Mouse (Mus musculus) left cerebral cortex, adult 2 months (tissue): ENCODE data around the gene Epha10. TPM values are rescaled to one million over a fixed set of nuclear protein-coding genes. Genes with fewer than 3 reads are reported as not detected.
A peak's percentile ranks its signal among the peaks of the same experiment; 100 is the strongest.

Source experiments
- DNase-seq, 2 experiments: peaks; one replicate each; pipeline ENCODE4 v3.0.0; 2021 to 2022; ENCODE audit warnings: low spot score in 2 of 2, mixed read lengths in 1 of 2; ENCODE audit errors: extremely low spot score in 1 of 2
- H3K27ac ChIP-seq: fragments of 200-600 bp; 2 replicates; pipeline ENCODE4 v1.8.1; 2022
- H3K4me3 ChIP-seq: fragments of 200-600 bp; 2 replicates; pipeline ENCODE4 v1.8.1; 2022
- CTCF ChIP-seq: fragments of 200-600 bp; IDR thresholded peaks from 2 replicates; pipeline ENCODE4 v1.8.1; 2022; ENCODE audit warnings: antibody characterized with exemption, mild to moderate bottlenecking, moderate library complexity
- intact Hi-C: fragments of 180-260 bp; cut with DNase I; formaldehyde crosslinking; loops from one replicate; pipeline ENCODE4 v1.15.1; 2025
- long read RNA-seq, 2 experiments: library from polyadenylated mRNA; stranded (forward); transcript quantifications; one replicate each; pipeline ENCODE4 v2.0.0; 2021; ENCODE audit warnings: borderline mapping rate in 2 of 2
- total RNA-seq, 2 experiments: library from RNA; stranded (reverse); gene quantifications; 2 replicates each; pipeline ENCODE4 v1.2.3; 2021

Epha10 gene
- total RNA-seq = 10 to 100 TPM; 60.5 to 69.6 TPM
- long read RNA-seq, experiment 1, full-length matches to known transcripts = 6 of 106 reads
- long read RNA-seq, experiment 1, partial matches to known transcripts = 33 of 106 reads
- long read RNA-seq, experiment 1, other reads (novel, unspliced or antisense) = 67 of 106 reads
- long read RNA-seq, experiment 2, full-length matches to known transcripts = 1 of 78 reads
- long read RNA-seq, experiment 2, partial matches to known transcripts = 32 of 78 reads
- long read RNA-seq, experiment 2, other reads (novel, unspliced or antisense) = 45 of 78 reads

DNA sequence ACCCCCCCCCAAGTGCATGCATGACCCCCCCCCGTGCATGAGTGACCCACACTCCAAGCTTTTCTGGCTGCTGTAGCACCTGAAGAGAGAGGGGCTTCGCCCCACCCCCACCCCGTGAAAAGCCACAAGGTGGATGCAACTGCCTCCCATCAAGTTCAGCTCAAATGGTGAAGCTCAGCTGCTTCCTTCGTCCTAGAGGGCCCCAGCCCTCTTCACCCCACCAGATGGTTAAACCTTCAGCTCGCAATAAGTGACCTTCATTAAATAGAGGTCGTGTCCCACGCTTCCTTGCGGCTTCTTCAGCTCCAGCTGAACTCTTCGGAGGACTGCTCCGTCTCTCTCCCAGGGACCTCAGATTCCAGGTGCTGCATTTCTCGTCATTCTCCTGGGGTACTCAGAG lies at the start of gene Epha10:
Gene Epha10 (plus strand): TSS at position 301 of the 400 bp plus-strand sequence.
- DNase-seq = no peak
- intact Hi-C loops = no loop called here
- TF ChIP-seq CTCF = no peak
- H3K27ac ChIP-seq = peak within 1 kb of the TSS; percentile 69
- peak within 1 kb of the TSS; percentile 73 for H3K4me3 ChIP-seq

DNA sequence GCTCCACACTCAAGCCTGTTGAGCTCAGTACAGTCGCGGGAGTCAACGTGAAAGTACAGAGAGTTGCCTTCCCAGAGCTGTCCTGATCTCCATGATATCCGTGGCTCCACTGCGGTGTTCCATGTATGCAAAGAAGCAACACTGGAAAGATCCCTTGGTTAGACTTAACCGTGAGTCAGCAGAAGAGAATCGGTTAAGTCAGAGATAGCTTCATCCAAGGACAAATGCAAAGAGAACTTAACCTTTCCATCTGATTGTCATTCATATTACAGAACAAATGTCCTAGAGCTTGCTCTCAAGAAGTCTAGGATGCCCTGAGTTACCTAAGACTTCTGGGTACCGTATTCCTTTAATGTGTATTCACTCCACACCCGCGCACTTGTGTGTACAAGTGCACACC lies 47.9 kb upstream of the Epha10 start:
- TF ChIP-seq CTCF = no peak
- DNase-seq = no peak
- H3K27ac ChIP-seq = no peak overlapping the region
- H3K4me3 ChIP-seq = no peak overlapping the region
- intact Hi-C loops = no loop called here

DNA sequence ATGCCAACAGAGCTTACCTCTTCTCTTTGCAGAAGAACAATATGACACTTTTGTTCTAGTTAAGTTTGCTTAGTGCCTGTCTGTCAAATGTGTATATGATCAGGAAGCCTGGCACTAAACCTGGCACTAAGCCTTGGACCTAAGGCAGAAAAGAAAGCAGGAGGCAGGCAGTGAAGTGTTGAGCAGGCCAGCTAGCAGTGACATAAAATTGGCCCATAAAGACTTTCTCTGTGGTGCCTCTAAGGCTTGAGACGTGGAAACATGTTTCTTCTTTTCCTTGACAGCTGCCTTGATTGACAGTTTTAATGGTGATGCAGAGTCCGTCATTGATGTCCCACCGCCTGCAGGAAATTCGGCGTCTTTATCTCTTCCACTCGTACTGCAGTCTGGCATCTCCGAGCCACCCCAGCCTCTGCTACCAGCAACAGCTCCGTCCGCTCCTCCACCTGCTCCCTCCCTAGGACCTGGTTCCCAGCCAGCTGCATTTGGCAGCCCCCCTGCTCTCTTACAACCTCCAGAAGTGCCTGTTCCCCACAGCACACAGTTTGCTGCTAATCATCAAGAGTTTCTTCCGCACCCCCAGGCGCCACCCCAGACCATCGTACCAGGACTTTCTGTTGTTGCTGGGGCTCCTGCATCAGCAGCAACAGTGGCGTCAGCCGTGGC lies 42.5 kb upstream of the Epha10 start:
- H3K4me3 ChIP-seq = no peak overlapping the region
- TF ChIP-seq CTCF = no peak
- intact Hi-C loops = no loop called here
- no peak for DNase-seq
- no peak overlapping the region for H3K27ac ChIP-seq

DNA sequence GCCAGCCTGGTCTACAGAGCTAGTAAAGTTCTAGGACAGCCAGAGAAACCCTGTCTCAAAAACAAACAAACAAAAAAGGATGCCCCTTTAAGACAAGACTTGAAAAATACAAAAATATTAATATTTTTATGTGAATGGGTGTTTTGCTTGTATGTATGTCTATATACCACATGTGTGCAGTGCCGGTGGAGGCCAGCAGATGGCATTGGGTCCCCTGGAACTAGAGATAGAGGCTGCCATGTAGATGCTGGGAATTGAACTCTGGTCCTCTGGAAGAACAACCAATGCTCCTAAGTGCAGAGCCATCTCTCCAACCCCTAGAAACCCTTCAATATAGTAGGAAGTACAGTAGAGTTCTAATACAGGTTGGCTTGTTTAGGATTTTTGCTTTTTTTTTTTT lies 39.7 kb upstream of the Epha10 start:
- no peak for DNase-seq
- peak; percentile 16 for TF ChIP-seq CTCF
- intact Hi-C loops = loop anchor here (1.0 kb wide), 1 partner anchor 25 kb away; no protein-coding TSS in a partner anchor
- Histone ChIP-seq H3K4me3 (no peak overlapping the region), H3K27ac (no peak overlapping the region)

DNA sequence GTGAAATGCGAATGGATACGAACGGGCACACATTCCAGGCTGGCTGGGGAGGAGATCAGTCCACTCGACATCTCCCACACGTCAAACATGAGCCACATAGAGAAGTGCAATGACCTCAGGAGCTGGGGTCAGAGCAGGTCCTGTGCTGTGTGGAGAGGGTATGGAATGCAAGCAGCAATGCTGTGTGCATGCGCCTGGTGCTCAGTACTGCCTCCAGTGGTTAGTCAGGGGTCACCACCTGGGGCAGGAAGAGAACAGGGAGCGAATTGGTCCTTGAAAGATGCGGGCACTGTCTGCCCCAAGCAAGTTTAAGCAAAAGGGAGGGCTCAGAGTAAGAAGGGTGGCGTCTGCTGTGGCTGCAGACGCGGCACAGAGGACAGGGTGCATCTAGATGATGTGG lies 37.2 kb upstream of the Epha10 start:
- intact Hi-C loops = no loop called here
- peak; percentile 71 for TF ChIP-seq CTCF
- no peak for DNase-seq
- no peak overlapping the region for H3K4me3 ChIP-seq
- no peak overlapping the region for H3K27ac ChIP-seq

DNA sequence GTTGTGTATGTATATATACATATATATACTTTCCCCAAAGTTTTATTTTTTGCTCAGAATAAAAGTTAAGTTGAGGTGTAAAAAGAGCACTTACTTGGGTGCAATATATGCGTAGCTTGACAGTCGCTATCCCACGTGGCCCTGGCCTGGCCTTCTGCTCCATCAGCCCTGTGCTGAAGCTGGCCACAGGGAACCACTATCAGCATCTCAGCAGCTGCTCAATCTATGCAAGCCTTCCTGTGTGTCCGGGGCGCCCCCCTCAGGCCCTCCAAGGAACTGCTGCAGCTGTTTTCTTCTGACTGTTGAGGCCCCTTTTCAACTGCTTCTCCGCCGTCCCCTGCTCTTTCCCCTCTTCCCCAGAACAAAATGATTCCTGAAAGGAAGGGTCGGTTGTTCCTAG lies 33.1 kb upstream of the Epha10 start:
- H3K27ac ChIP-seq = peak overlapping the region; percentile 10
- peak; percentile 83 for DNase-seq
- peak; percentile 99 for TF ChIP-seq CTCF
- intact Hi-C loops = loop anchor here (1.0 kb wide), 1 partner anchor 45 kb away; the partner anchor contains the start of gene Mtf1
- H3K4me3 ChIP-seq = no peak overlapping the region

DNA sequence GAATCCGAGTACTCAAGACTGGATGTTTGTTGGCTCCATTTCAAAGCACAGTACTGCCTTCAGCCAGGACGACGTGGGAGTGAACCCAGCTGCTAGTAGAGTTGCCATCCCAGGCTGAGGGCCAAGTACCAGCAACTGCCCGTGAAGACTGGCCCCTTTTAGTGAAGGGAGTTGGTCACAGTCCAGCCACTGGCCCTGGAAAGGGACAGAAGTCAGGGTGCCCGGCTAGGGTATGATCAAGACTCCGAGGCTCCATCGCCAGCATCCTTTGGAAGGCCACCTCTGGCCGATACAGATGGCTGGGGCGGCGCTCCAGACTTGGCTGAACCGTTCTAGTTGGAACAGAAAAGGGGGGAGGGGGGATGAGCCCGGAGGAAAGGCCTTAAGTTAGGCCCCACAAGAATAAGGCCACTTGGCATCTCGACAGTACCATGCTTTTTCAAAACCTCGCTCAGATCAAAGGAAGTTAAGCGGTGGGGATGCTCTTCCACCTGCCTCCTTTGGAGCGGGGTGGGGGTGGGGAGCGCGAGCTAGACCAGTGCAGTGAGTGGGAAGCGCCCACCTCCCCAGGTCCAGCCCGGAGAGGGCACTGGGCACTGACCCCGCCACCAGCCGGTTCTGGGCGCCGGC lies 31.0 kb upstream of the Epha10 start:
- TF ChIP-seq CTCF = no peak
- intact Hi-C loops = loop anchor here (1.0 kb wide), 1 partner anchor 13 kb away; the partner anchor contains the start of gene Maneal
- peak overlapping the region; percentile 72 for H3K4me3 ChIP-seq
- peak; percentile 63 to 68 for DNase-seq
- H3K27ac ChIP-seq = peak overlapping the region; percentile 99

DNA sequence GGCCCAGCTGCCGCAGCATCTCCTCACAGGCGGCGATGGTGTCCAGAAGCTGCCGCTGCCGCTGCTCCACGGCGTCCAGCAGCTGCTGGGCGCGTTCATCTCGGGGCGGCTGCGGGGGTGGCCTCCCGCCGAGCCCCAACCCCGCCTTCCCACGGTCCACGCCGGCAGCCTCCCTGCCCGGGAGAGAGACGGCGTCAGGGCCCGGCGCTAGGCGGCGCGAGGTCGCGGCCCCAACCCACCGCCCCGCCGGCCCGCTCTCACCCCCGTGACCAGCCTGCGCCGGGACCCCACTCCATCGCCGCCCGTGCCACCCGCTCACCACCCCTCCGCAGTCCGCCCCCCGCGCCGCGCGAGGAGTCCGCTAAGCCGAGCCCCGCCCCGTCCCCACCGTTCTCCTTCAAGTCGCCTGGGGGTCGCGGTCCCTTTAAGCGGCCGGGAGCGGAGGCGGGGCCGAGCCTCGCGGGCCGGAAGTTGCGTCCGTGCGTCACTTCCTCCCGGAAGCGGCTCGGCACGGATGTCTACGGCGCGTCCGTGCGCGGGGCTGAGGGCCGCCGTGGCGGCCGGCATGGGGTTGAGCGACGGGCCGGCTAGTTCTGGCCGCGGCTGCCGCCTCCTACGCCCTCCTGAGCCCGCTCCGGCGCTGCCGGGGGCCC lies 30.3 kb upstream of the Epha10 start, which contains the start of gene Yrdc:
Gene Yrdc (plus strand): TSS at position 419 of the 653 bp plus-strand sequence.
- Histone ChIP-seq H3K27ac (peak within 1 kb of the TSS; percentile 99), H3K4me3 (peak within 1 kb of the TSS; percentile 72)
- peak; percentile 27 for TF ChIP-seq CTCF
- peak; percentile 95 for DNase-seq
- intact Hi-C loops = loop anchor here (1.0 kb wide), 1 partner anchor 12 kb away; the partner anchor contains the start of gene Maneal

DNA sequence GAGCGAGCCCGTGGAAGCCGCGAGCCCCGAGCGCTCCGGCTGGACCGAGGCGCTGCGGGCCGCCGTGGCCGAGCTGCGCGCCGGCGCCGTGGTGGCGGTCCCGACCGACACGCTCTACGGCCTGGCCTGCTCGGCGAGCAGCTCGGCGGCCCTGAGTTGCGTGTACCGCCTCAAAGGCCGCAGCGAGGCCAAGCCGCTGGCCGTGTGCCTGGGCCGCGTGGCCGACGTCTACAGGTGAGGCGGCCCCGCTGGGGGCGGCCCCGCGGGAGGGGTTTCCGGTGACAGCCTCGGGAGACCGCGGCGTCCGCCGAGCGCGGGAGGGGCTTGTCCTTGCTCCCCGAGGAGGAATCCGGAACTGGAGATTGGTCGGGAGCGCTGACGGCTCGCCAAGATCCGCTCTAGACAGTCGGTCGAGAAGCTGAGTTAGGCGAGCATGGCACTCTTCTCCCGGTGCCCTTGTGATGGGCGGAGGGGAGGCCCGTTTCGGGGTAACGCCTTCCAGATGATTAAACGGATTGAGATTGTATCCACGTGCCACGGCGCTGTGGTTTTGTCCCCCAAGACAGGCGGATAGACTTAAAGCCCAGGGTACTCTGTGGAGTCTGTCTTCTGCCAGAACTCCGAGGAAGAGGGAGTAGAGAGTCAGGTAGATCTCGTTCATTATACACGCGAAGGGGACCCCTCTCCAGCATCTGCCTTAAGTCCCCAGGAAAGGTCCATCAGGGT lies 29.6 kb upstream of the Epha10 start, which contains the start of gene 1110065P20Rik:
Gene 1110065P20Rik (minus strand): TSS at position 264 of the 726 bp plus-strand sequence.
- peak within 1 kb of the TSS; percentile 99 for H3K27ac ChIP-seq
- DNase-seq = peak; percentile 74 to 81
- intact Hi-C loops = loop anchor here (1.0 kb wide), 1 partner anchor 11 kb away; the partner anchor contains the start of gene Maneal
- peak within 1 kb of the TSS; percentile 72 for H3K4me3 ChIP-seq
- no peak for TF ChIP-seq CTCF

DNA sequence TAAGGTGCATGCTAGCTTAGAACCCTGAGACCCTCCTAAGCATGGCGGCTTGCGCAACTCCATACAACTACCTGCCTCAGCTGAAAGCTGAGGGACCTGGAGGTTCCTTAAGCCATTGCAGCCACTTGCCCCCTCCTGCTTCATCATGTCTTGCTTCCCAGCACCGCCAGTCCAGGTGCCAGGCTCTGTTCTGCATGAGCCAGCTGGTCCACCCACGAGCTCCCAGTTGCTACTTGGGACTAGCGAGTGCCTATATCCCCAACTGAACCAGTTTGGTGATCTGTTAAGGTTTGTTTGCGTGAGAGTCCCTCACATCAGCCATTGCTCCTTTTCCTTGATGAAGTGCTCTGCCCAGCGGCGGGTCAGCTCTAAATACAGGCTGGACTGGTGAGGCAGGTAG lies 24.4 kb upstream of the Epha10 start:
- no peak for DNase-seq
- Histone ChIP-seq H3K4me3 (no peak overlapping the region), H3K27ac (no peak overlapping the region)
- intact Hi-C loops = no loop called here
- no peak for TF ChIP-seq CTCF

DNA sequence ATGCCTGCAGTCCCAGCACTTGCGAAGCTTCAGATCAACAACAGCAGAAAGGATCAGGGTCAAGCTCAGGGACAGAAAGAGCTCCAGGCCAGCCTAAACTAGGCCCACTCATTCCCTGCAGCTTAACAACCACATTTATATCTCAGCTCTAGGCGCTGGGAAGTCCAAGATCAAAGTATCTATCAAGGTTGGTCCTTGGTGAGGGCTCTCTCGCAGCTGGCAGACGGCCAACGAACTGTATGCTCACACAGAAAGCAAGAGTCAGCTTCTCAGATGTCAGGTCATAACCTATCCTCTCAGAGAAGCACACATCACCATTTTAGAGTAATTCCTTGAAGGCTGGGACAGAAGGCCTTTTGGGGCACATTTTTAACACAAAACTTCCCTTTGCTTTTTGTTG lies 22.3 kb upstream of the Epha10 start:
- intact Hi-C loops = no loop called here
- TF ChIP-seq CTCF = no peak
- no peak overlapping the region for H3K4me3 ChIP-seq
- DNase-seq = no peak
- no peak overlapping the region for H3K27ac ChIP-seq
